Mouse (Mus musculus) CH12.LX (cell line): ENCODE measurements around the gene Ier2.

Experiments used
- CTCF ChIP-seq, 2 experiments: IDR thresholded peaks in 1 of 2; conservative IDR thresholded peaks in 1 of 2; 2 replicates each; pipeline ENCODE4 v1.5.1; 2011 to 2012; ENCODE audit warnings: low read depth in 2 of 2, low read length in 2 of 2, improper control_type of control experiment in 1 of 2, inconsistent platforms in 1 of 2, mild to moderate bottlenecking in 1 of 2, moderate library complexity in 1 of 2
- JUND ChIP-seq: conservative IDR thresholded peaks from 2 replicates; pipeline ENCODE4 v1.6.1; 2011; ENCODE audit warnings: low read depth, low read length, improper control_type of control experiment
- KAT2A ChIP-seq: IDR thresholded peaks from 2 replicates; pipeline ENCODE4 v1.6.1; 2012; ENCODE audit warnings: low read length, improper control_type of control experiment, inconsistent platforms; ENCODE audit not compliant: insufficient replicate concordance
- MAFK ChIP-seq: IDR thresholded peaks from 2 replicates; pipeline ENCODE4 v1.6.1; 2011; ENCODE audit warnings: low read length, improper control_type of control experiment; ENCODE audit not compliant: insufficient replicate concordance
- MXI1 ChIP-seq: IDR thresholded peaks from 2 replicates; pipeline ENCODE4 v1.6.1; 2011; ENCODE audit warnings: mild to moderate bottlenecking, low read depth, low read length, improper control_type of control experiment
- POLR2A ChIP-seq: IDR thresholded peaks from 2 replicates; pipeline ENCODE4 v1.6.1; 2011; ENCODE audit warnings: low read depth, mild to moderate bottlenecking, improper control_type of control experiment, low read length
- RAD21 ChIP-seq: IDR thresholded peaks from 2 replicates; pipeline ENCODE4 v1.6.1; 2011; ENCODE audit warnings: low read depth, mild to moderate bottlenecking, low read length, improper control_type of control experiment, moderate library complexity
- ZNF384 ChIP-seq: IDR thresholded peaks from 2 replicates; pipeline ENCODE4 v1.6.1; 2012; ENCODE audit warnings: low read depth, low read length, improper control_type of control experiment, inconsistent platforms

DNA sequence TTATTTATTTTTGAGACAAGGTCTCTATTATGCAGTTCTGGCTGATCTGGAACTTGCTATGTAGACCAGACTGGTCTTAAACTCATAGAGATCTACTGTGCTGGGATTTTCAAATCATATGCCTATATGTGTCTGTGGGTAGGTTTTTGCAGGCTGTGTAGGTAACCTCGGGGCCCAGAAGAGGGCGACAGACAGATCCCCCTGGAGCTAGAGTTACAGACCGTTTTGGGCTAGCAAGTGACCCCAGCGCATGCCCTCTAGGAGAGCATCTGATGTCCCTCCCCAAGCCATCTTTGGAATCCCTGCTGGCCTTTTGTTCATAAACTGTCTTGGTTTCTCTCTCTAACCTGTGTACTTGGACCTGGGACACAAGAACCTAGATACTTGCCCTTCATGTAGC is 8.1 kb downstream of the Ier2 start:
- TF ChIP-seq POLR2A: no peak
- no peak for TF ChIP-seq MXI1
- no peak for TF ChIP-seq JUND
- TF ChIP-seq KAT2A: no peak
- TF ChIP-seq CTCF (conservative IDR thresholded peaks at IDR 0.05 in 1 of 2, IDR thresholded peaks at IDR 0.05 in 1 of 2; ENCODE audit: low read depth in 2 of 2, low read length in 2 of 2): peak in 1 of 2 experiments; percentile 59; a peak in 2 of 4 replicates
- no peak for TF ChIP-seq ZNF384
- no peak for TF ChIP-seq MAFK
- TF ChIP-seq RAD21: peak; percentile 22
